Mouse (Mus musculus): ENCODE measurements at regions not wholly inside any gene's neighbourhood (a gene's known extent, or its start where the extent isn't known, plus 50 kb on each side); places are given as distances from the start of the nearest gene placed in this dataset.

GRCm38 (mm10) chr8:116137765-116138164, 367.0 kb upstream of the Dynlrb2 start:
- H3K4me2 ChIP-seq (ENCODE audit: low read depth, low read length) = no peak overlapping the region
- no peaks in the 10 kb centered on the region for H3K36me3 ChIP-seq (replicated peaks; ENCODE audit: control insufficient read depth, insufficient read depth, low read depth, low read length)
- no peaks in the 10 kb centered on the region for H3K27me3 ChIP-seq (ENCODE audit: control insufficient read depth, insufficient read depth, low read length)
- DNase-seq (ENCODE audit: low spot score) (no peak), ATAC-seq (replicated peaks; ENCODE audit: insufficient number of reproducible peaks, low FRiP score, low TSS enrichment, low read depth) (no peak)
- H3K4me1 ChIP-seq (ENCODE audit: control insufficient read depth, insufficient read depth, low read length) = no peaks in the 10 kb centered on the region
- no peaks in the 10 kb centered on the region for H3K9me3 ChIP-seq (replicated peaks; ENCODE audit: control insufficient read depth, low read length)
- no peak overlapping the region for H3K27ac ChIP-seq (replicated peaks; ENCODE audit: low read depth, low read length)
- no peak overlapping the region for H3K4me3 ChIP-seq (ENCODE audit: low read depth, low read length)
- 64% methylated on average over 2 of the region's 2 CpGs for WGBS
- H3K9ac ChIP-seq (replicated peaks; ENCODE audit: low read length) = no peak overlapping the region

DNA sequence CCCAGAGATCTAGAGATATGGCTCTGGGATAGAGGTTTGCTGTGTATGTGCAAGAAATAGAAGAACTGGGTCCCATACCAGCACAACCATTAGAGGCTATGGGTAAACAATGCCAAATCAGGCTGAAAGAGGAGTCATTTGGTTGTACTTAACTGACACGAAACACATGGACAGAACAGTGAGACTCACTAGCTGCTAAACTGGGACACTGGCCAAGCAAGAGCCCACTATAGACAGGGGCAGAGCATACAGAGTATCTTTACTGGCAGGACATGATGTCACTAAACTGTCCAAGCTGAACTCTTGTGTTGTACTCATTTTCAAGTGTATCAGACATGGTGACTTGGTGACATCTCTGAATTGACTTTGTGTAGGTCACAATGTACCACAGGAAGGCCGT, 371.3 kb upstream of the Dynlrb2 start:
- no peaks in the 10 kb centered on the region for H3K9me3 ChIP-seq (replicated peaks; ENCODE audit: control insufficient read depth, low read length)
- DNase-seq (ENCODE audit: low spot score) (no peak), ATAC-seq (replicated peaks; ENCODE audit: insufficient number of reproducible peaks, low FRiP score, low TSS enrichment, low read depth) (no peak)
- no peak overlapping the region for H3K4me3 ChIP-seq (ENCODE audit: low read depth, low read length)
- WGBS = 87% methylated on average over 2 of the region's 2 CpGs
- no peaks in the 10 kb centered on the region for H3K4me1 ChIP-seq (ENCODE audit: control insufficient read depth, insufficient read depth, low read length)
- H3K27ac ChIP-seq (replicated peaks; ENCODE audit: low read depth, low read length) = no peak overlapping the region
- H3K9ac ChIP-seq (replicated peaks; ENCODE audit: low read length) = no peak overlapping the region
- no peaks in the 10 kb centered on the region for H3K36me3 ChIP-seq (replicated peaks; ENCODE audit: control insufficient read depth, insufficient read depth, low read depth, low read length)
- H3K4me2 ChIP-seq (ENCODE audit: low read depth, low read length) = no peak overlapping the region
- no peaks in the 10 kb centered on the region for H3K27me3 ChIP-seq (ENCODE audit: control insufficient read depth, insufficient read depth, low read length)

DNA sequence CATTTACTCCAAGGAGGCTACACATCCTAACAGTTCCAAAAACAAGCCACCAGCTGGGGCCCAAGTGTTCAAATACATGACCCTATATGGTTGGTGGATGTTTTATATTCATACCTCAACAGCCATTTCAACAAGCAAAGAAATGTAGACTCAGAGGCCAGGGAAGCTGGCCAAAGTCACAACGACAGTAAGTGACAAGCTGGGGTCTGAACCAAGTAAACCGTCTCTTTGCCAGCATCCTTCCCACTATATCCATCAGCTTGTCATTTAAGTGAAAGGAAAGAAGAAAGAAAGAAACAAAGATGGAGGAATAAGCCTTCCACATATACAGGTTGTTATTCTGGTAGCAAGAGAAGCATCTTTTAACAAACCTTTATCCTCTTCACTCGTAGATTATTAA, 371.7 kb upstream of the Dynlrb2 start:
- no peak overlapping the region for H3K4me3 ChIP-seq (ENCODE audit: low read depth, low read length)
- no peaks in the 10 kb centered on the region for H3K27me3 ChIP-seq (ENCODE audit: control insufficient read depth, insufficient read depth, low read length)
- no peaks in the 10 kb centered on the region for H3K36me3 ChIP-seq (replicated peaks; ENCODE audit: control insufficient read depth, insufficient read depth, low read depth, low read length)
- H3K4me1 ChIP-seq (ENCODE audit: control insufficient read depth, insufficient read depth, low read length) = no peaks in the 10 kb centered on the region
- WGBS = 86% methylated on average over 3 of the region's 3 CpGs
- no peak overlapping the region for H3K27ac ChIP-seq (replicated peaks; ENCODE audit: low read depth, low read length)
- DNase-seq (ENCODE audit: low spot score) = no peak
- H3K4me2 ChIP-seq (ENCODE audit: low read depth, low read length) = no peak overlapping the region
- no peak overlapping the region for H3K9ac ChIP-seq (replicated peaks; ENCODE audit: low read length)
- no peaks in the 10 kb centered on the region for H3K9me3 ChIP-seq (replicated peaks; ENCODE audit: control insufficient read depth, low read length)
- ATAC-seq (replicated peaks; ENCODE audit: insufficient number of reproducible peaks, low FRiP score, low TSS enrichment, low read depth) = no peak

DNA sequence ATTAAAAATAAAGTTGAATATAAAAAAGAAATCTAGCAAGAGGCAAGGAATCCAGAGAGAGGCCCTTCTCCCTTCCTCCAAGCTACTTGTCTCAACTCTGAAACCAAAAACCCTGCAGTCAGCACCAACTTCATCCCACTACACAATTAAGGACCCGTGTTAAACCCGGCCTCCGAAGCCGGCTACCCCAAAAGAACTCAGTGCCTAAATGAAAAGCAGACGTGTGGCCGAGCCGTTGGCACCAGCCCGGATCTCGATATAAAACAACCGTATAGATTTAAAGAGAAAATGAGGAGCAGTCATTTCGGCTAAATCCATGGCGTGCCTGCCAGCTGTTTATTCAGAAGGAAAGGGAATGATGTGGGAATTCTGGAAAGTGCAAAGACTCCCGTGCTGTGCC, 384.7 kb upstream of the Dynlrb2 start:
- peak; percentile 71 for DNase-seq (ENCODE audit: low spot score)
- no peaks in the 10 kb centered on the region for H3K9me3 ChIP-seq (replicated peaks; ENCODE audit: control insufficient read depth, low read length)
- no peaks in the 10 kb centered on the region for H3K36me3 ChIP-seq (replicated peaks; ENCODE audit: control insufficient read depth, insufficient read depth, low read depth, low read length)
- no peaks in the 10 kb centered on the region for H3K4me1 ChIP-seq (ENCODE audit: control insufficient read depth, insufficient read depth, low read length)
- WGBS = 31% methylated on average over 13 of the region's 13 CpGs
- H3K4me3 ChIP-seq (ENCODE audit: low read depth, low read length) = no peak overlapping the region
- no peak overlapping the region for H3K27ac ChIP-seq (replicated peaks; ENCODE audit: low read depth, low read length)
- H3K4me2 ChIP-seq (ENCODE audit: low read depth, low read length) = no peak overlapping the region; the same call in 1 of the 2 replicates
- H3K27me3 ChIP-seq (ENCODE audit: control insufficient read depth, insufficient read depth, low read length) = no peaks in the 10 kb centered on the region
- no peak overlapping the region for H3K9ac ChIP-seq (replicated peaks; ENCODE audit: low read length)
- ATAC-seq (replicated peaks; ENCODE audit: insufficient number of reproducible peaks, low FRiP score, low TSS enrichment, low read depth) = no peak

DNA sequence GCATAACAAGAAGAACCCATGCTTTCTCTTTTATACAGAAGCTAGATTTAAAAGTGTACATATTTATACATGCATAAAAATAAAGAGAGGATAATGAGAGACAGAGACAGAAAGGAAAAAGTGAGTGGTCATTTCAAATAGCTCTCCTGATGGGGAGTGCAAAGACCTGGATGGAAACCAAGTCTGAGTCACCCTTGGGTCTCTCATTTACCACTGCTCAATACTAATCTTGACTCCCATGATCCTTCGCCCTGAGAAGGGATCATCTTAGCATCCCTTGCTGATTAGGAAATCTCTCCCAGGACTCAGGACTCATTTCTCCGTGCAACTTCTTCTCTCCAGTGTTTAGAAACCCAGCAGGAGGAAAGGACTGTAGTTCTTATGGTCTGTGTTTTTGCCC, 386.9 kb upstream of the Dynlrb2 start:
- no peaks in the 10 kb centered on the region for H3K36me3 ChIP-seq (replicated peaks; ENCODE audit: control insufficient read depth, insufficient read depth, low read depth, low read length)
- H3K27ac ChIP-seq (replicated peaks; ENCODE audit: low read depth, low read length) = no peak overlapping the region
- no peak overlapping the region; the same call in 1 of the 2 replicates for H3K4me2 ChIP-seq (ENCODE audit: low read depth, low read length)
- H3K4me1 ChIP-seq (ENCODE audit: control insufficient read depth, insufficient read depth, low read length) = no peaks in the 10 kb centered on the region
- ATAC-seq (replicated peaks; ENCODE audit: insufficient number of reproducible peaks, low FRiP score, low TSS enrichment, low read depth) (no peak), DNase-seq (ENCODE audit: low spot score) (no peak)
- no peak overlapping the region for H3K9ac ChIP-seq (replicated peaks; ENCODE audit: low read length)
- H3K27me3 ChIP-seq (ENCODE audit: control insufficient read depth, insufficient read depth, low read length) = no peaks in the 10 kb centered on the region
- WGBS = 80% methylated on average over 2 of the region's 2 CpGs
- no peaks in the 10 kb centered on the region for H3K9me3 ChIP-seq (replicated peaks; ENCODE audit: control insufficient read depth, low read length)
- H3K4me3 ChIP-seq (ENCODE audit: low read depth, low read length) = no peak overlapping the region

- no peak overlapping the region for H3K4me3 ChIP-seq (ENCODE audit: low read depth, low read length)
- no peak overlapping the region for H3K4me2 ChIP-seq (ENCODE audit: low read depth, low read length)
- H3K9me3 ChIP-seq (replicated peaks; ENCODE audit: control insufficient read depth, low read length) = no peaks in the 10 kb centered on the region
- DNase-seq (ENCODE audit: low spot score) (no peak), ATAC-seq (replicated peaks; ENCODE audit: insufficient number of reproducible peaks, low FRiP score, low TSS enrichment, low read depth) (no peak)
- no peaks in the 10 kb centered on the region for H3K27me3 ChIP-seq (ENCODE audit: control insufficient read depth, insufficient read depth, low read length)
- WGBS = 57% methylated on average over 7 of the region's 7 CpGs
- H3K27ac ChIP-seq (replicated peaks; ENCODE audit: low read depth, low read length) = no peak overlapping the region
- H3K4me1 ChIP-seq (ENCODE audit: control insufficient read depth, insufficient read depth, low read length) = no peaks in the 10 kb centered on the region
- H3K9ac ChIP-seq (replicated peaks; ENCODE audit: low read length) = no peak overlapping the region
- no peaks in the 10 kb centered on the region for H3K36me3 ChIP-seq (replicated peaks; ENCODE audit: control insufficient read depth, insufficient read depth, low read depth, low read length)
Observed at GRCm38 (mm10) chr8:116116625-116117024, 388.1 kb upstream of the Dynlrb2 start.

DNA sequence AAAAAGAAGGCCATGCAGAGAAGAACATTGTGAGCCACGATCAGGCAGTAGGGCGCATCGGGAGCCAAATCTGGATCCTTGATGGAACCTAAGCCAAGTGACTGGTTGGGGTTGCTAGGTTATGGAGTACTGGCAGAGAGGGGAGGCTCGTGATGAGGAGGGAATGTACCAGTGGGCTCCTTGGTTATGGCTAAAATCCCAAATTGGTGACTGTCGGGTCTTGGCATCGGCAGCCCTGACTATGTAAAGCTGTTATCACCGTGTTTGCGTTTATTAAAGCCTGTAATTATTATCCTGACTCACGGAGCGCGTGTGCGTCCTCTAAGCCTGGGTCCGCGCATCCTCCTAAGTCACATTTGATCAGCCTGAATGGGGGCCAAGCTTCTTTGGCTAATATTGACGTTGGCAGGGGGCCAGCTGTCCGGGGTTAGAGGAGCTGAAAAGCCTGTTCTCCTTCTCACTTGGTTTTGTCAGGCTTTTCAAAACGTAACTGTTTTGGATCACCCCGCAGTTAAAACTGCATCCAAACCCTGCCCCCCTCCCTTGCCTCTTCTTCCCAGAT, 388.9 kb upstream of the Dynlrb2 start:
- no peak overlapping the region for H3K9ac ChIP-seq (replicated peaks; ENCODE audit: low read length)
- H3K27ac ChIP-seq (replicated peaks; ENCODE audit: low read depth, low read length) = no peak overlapping the region
- H3K27me3 ChIP-seq (ENCODE audit: control insufficient read depth, insufficient read depth, low read length) = no peaks in the 10 kb centered on the region
- ATAC-seq (replicated peaks; ENCODE audit: insufficient number of reproducible peaks, low FRiP score, low TSS enrichment, low read depth) (no peak), DNase-seq (ENCODE audit: low spot score) (peak; percentile 62)
- H3K36me3 ChIP-seq (replicated peaks; ENCODE audit: control insufficient read depth, insufficient read depth, low read depth, low read length) = no peaks in the 10 kb centered on the region
- no peak overlapping the region for H3K4me3 ChIP-seq (ENCODE audit: low read depth, low read length)
- 49% methylated on average over 18 of the region's 18 CpGs for WGBS
- no peaks in the 10 kb centered on the region for H3K9me3 ChIP-seq (replicated peaks; ENCODE audit: control insufficient read depth, low read length)
- no peak overlapping the region for H3K4me2 ChIP-seq (ENCODE audit: low read depth, low read length)
- no peaks in the 10 kb centered on the region for H3K4me1 ChIP-seq (ENCODE audit: control insufficient read depth, insufficient read depth, low read length)

DNA sequence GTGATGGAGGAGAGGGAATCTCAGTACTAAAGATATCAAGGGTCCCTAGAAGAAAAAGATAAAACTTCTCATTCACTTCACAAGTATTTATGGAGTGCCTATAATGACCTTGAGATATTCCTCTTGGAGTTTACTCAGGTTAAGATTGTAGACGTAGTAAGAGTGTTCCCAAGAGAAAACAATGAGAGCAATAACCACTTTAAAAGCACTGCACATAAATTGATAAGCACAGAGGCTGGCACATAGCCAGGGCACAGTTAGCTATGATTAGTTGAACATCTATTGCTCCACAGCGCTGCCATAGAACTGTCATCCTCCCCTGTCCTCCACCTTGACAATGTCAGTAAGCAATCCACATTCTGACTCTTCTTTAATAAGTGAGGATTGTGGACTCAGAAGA, 389.8 kb upstream of the Dynlrb2 start:
- ATAC-seq (replicated peaks; ENCODE audit: insufficient number of reproducible peaks, low FRiP score, low TSS enrichment, low read depth) = no peak
- no peak overlapping the region for H3K9ac ChIP-seq (replicated peaks; ENCODE audit: low read length)
- 77% methylated on average over 2 of the region's 2 CpGs for WGBS
- no peak overlapping the region for H3K4me3 ChIP-seq (ENCODE audit: low read depth, low read length)
- no peaks in the 10 kb centered on the region for H3K9me3 ChIP-seq (replicated peaks; ENCODE audit: control insufficient read depth, low read length)
- no peak overlapping the region for H3K27ac ChIP-seq (replicated peaks; ENCODE audit: low read depth, low read length)
- no peaks in the 10 kb centered on the region for H3K27me3 ChIP-seq (ENCODE audit: control insufficient read depth, insufficient read depth, low read length)
- H3K36me3 ChIP-seq (replicated peaks; ENCODE audit: control insufficient read depth, insufficient read depth, low read depth, low read length) = no peaks in the 10 kb centered on the region
- DNase-seq (ENCODE audit: low spot score) = no peak
- no peak overlapping the region for H3K4me2 ChIP-seq (ENCODE audit: low read depth, low read length)
- no peaks in the 10 kb centered on the region for H3K4me1 ChIP-seq (ENCODE audit: control insufficient read depth, insufficient read depth, low read length)

Data from embryonic facial prominence, embryonic 11.5 days (tissue).